Mouse (Mus musculus) liver (tissue): ENCODE measurements around the gene Rerg.
A peak's percentile ranks its signal among the peaks of the same experiment; 100 is the strongest.

Experiments used
- DNase-seq: peaks from one replicate; pipeline ENCODE4 v3.0.0-alpha.2; 2020; ENCODE audit warnings: mixed read lengths

Rerg gene

GRCm38 (mm10) chr6:137161491-137162088, 8.7 kb downstream of the Rerg start:
- no peak for DNase-seq

- no peak for DNase-seq
These were observed 10.8 kb downstream of the Rerg start for GRCm38 (mm10) chr6:137159372-137159926.

GRCm38 (mm10) chr6:137156437-137157219, 13.7 kb downstream of the Rerg start:
- DNase-seq, result peak; percentile 29

GRCm38 (mm10) chr6:137155196-137156137, 14.8 kb downstream of the Rerg start:
- no peak for DNase-seq

GRCm38 (mm10) chr6:137153021-137153420, 17.3 kb downstream of the Rerg start:
- DNase-seq, result no peak

- DNase-seq, result no peak
These were observed 19.3 kb downstream of the Rerg start for GRCm38 (mm10) chr6:137151015-137151414.

GRCm38 (mm10) chr6:137149833-137150232, 20.5 kb downstream of the Rerg start:
- DNase-seq, result no peak

- no peak for DNase-seq
These were observed 23.4 kb downstream of the Rerg start for GRCm38 (mm10) chr6:137146910-137147309.

GRCm38 (mm10) chr6:137145611-137146010, 24.7 kb downstream of the Rerg start:
- DNase-seq, result peak; percentile 12

GRCm38 (mm10) chr6:137144958-137145535, 25.2 kb downstream of the Rerg start:
- DNase-seq, result no peak

- DNase-seq, result no peak
These were observed 25.8 kb downstream of the Rerg start for GRCm38 (mm10) chr6:137144526-137144840.

- no peak for DNase-seq
These were observed 26.3 kb downstream of the Rerg start for GRCm38 (mm10) chr6:137143818-137144525.

- DNase-seq, result peak; percentile 43
These were observed 27.5 kb downstream of the Rerg start for GRCm38 (mm10) chr6:137142796-137143195.

GRCm38 (mm10) chr6:137141247-137141820, 29.0 kb downstream of the Rerg start:
- no peak for DNase-seq

GRCm38 (mm10) chr6:137138822-137139221, 31.5 kb downstream of the Rerg start:
- no peak for DNase-seq

GRCm38 (mm10) chr6:137138391-137138790, 31.9 kb downstream of the Rerg start:
- DNase-seq, result no peak

- DNase-seq, result no peak
These were observed 33.9 kb downstream of the Rerg start for GRCm38 (mm10) chr6:137136401-137136800.

GRCm38 (mm10) chr6:137135506-137136391, 34.5 kb downstream of the Rerg start:
- no peak for DNase-seq

GRCm38 (mm10) chr6:137131794-137132193, 38.5 kb downstream of the Rerg start:
- DNase-seq, result no peak

GRCm38 (mm10) chr6:137131349-137131748, 38.9 kb downstream of the Rerg start:
- no peak for DNase-seq

GRCm38 (mm10) chr6:137126861-137127260, 43.4 kb downstream of the Rerg start:
- no peak for DNase-seq
